Mouse (Mus musculus): ENCODE results near the gene M1ap.

Gene M1ap

GRCm38 (mm10) chr6:82946651-82947050 lies at the start of gene M1ap:
Gene M1ap (plus strand): TSS chr6:82946902.
- no peak for DNase-seq (ENCODE audit: low read depth)

DNA sequence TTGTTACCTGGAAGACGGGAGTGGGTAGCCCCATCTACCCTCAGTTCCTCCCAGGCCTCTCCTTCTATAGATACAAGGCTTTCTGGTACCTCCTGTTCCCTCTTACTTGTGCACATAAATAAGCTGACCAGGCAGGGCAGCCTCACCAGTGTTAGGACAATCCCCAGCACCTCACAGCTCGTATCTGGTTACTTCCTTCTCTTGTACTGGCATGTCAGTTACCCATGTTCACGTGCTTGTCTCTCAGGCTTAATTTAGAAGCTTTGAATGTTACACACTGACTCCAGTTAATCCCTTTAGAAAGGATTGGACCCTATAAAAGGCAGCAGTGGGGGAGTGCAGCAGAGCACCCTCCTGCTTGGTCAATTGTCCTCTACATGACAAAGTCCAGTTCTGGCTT lies 49.4 kb upstream of the M1ap start:
- no peak for DNase-seq (ENCODE audit: low read depth)

- DNase-seq (ENCODE audit: low read depth) = no peak
Observed at GRCm38 (mm10) chr6:82898227-82898626, 48.5 kb upstream of the M1ap start.

- DNase-seq (ENCODE audit: low read depth) = peak; percentile 33
Observed at GRCm38 (mm10) chr6:82898745-82899144, 48.0 kb upstream of the M1ap start.

DNA sequence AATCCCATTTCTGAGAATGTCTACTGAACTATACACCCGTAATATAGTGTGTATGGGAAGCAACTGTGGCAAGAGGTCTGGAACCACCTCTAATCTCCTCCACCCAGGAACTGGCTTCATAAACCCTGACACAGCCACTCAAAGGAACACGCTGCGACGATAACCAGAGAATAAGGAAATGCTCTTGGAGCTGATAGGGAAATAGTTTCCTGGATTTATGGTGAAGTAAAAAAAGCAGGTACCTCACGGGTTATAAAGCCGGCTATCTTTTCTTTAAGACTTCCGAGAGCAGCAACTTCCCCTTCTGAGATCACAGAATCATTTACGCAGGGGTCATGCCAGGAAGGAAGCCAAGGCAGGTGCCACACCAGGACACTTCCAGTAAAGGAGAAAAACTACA lies 44.1 kb upstream of the M1ap start:
- no peak for DNase-seq (ENCODE audit: low read depth)

- DNase-seq (ENCODE audit: low read depth) = no peak
Observed at GRCm38 (mm10) chr6:82906985-82907384, 39.7 kb upstream of the M1ap start.

GRCm38 (mm10) chr6:82908034-82908433 lies 38.7 kb upstream of the M1ap start:
- peak; percentile 97 for DNase-seq (ENCODE audit: low read depth)

GRCm38 (mm10) chr6:82909136-82909855 lies 37.4 kb upstream of the M1ap start:
- DNase-seq (ENCODE audit: low read depth) = peak; percentile 97

- DNase-seq (ENCODE audit: low read depth) = no peak
Observed at GRCm38 (mm10) chr6:82911303-82911702, 35.4 kb upstream of the M1ap start.

GRCm38 (mm10) chr6:82913336-82914247 lies 33.1 kb upstream of the M1ap start:
- DNase-seq (ENCODE audit: low read depth) = peak; percentile 14

GRCm38 (mm10) chr6:82915889-82916288 lies 30.8 kb upstream of the M1ap start:
- peak; percentile 77 for DNase-seq (ENCODE audit: low read depth)

DNA sequence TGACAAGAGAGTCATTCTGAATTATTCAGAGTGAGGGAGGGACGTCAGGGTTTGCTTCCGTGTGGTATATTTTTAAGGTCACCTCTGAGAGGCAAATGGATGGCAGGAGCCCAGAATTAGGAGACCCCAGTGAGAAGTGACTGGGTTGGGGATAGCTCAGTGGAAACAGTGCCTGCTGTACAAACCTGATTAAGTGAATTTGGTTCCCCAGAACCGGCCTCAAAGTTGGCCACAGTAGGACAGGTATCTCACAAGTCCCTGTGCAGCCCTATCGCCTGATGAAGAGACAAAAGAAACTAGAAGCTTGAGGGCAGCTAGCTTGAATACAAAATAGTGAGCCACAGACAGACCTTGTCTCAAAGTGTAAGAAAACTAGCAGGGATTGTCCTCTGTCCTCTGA lies 30.2 kb upstream of the M1ap start:
- no peak for DNase-seq (ENCODE audit: low read depth)

DNA sequence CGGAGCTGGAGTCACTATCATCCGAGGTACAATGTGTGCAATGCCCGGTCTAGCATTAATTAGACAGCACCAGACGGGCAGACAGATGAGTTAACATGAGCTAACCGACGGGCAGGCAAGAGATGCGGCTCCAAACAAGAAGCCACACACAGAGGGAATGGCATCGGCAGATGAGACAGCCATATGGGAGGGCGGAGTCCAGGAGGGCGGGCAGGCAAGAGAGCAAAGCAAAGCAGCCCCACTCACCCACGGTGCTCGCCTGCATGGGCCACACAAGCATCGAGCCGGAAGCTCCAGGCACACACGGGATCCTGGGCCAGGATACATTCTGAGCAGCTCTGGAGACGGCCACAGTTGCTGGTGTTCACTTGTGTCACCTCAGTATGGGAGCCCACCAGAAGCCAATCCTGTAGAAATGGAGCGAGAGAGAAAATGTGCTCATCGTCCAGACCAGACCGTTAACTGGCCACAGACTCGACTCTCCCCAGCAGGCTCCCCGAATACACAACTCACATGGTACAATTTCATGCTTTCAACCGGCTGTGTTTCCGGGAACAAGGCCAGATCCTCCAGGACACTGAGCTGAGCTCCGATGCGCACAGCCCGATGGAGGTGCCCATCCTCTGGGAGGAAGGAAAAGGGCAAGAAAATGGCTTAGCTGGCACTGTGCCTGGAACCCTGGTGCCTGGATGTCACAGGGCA lies 29.5 kb upstream of the M1ap start:
- no peak for DNase-seq (ENCODE audit: low read depth)

DNA sequence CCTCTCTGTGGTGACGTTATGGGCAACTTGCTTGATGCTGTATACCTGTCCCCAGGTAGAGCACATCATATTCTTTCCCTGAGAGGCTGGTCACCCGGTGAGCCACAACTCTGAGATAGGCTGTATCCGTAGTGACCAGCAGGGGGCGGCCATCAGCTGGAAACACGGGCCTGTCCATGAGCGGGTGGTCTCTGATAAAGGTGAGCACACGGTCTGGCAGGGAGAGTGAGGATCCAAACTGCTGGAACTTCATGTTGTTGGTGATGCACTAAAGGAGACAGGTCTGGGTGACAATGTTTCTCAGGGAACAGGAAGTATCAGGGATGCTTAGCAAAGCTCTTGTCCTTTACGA lies 28.9 kb upstream of the M1ap start:
- DNase-seq (ENCODE audit: low read depth) = peak; percentile 69

DNA sequence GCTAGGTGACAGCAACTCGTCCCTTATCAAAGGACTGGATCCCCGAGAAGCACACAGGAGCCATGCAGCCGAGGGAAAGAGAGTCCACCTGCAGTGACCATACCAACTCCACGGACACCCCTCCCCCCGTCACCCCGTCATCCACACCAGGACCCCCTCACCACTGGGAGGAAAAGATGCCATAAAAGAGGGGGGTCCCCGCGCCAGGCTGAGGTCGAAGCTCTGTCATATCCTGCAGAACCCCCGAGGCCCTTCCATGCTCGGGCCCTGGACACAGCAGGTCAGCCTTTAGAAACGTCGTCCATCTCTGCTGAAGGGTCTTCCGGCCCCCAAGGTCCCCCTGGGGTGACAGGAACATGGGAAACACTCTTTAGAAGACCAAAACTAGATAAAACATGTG lies 28.3 kb upstream of the M1ap start:
- no peak for DNase-seq (ENCODE audit: low read depth)

GRCm38 (mm10) chr6:82919520-82919919 lies 27.2 kb upstream of the M1ap start:
- no peak for DNase-seq (ENCODE audit: low read depth)

GRCm38 (mm10) chr6:82921426-82922224 lies 25.1 kb upstream of the M1ap start:
- DNase-seq (ENCODE audit: low read depth) = no peak

DNA sequence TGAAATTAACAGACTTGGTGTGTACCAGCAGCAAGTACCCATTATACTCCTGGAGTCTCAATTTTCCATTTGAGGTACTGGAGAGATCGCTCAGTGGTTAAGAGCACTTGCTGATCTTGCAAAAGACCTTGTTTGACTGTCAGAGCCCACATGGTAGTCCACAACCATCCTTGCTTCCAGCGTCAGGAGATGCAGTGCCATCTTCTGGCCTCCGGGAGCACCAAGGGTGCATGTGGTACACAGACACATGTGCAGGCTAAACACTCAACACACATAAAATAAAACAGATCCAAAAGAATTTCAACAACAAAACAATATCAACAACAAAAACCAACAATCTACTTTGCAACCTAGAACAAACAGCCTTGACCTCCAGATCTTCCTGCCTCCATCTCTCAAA lies 21.7 kb upstream of the M1ap start:
- peak; percentile 34 for DNase-seq (ENCODE audit: low read depth)

DNA sequence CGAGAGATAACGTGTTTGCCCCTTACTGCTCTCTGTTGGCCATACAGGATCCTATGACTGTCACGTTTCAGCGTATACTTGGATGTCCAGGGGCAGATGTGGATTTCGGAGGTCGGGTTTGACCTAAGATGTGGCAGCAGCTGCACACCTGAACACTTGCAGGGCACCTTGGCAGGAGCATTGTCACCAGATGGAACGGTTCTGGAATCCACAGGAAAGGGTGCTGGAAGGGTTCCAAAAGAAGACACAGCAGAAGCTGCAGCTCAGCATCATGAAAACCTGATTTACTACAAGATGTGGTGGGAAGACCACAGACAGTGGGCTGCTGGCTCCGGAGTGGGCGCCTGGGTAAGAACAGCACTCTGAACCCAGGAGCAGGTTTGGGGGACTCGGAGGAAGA lies 20.6 kb upstream of the M1ap start:
- DNase-seq (ENCODE audit: low read depth) = no peak

- DNase-seq (ENCODE audit: low read depth) = no peak
Observed at GRCm38 (mm10) chr6:82926528-82926927, 20.2 kb upstream of the M1ap start.

DNA sequence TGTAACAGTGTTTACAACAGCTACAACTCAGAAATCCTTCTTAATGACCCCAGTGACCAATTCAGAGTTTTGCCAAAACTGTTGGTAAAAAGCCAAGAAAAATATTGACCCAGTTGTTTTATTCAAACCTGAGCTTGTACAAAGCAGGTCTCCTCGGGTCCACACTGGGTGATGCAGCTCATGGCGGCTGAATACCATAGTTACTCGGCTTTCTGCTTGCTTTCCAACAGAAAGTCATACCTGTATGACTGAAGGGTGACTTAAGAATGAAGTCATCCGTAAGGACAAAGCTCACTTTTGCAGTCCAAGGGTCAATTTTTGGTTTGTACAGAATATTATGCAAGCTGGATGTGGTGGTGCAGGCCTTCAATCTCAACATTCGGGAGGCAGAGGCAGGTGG lies 19.1 kb upstream of the M1ap start:
- no peak for DNase-seq (ENCODE audit: low read depth)

All from NIH3T3 (cell line).